In genomic region chr3:14889085-14889484, GRCm38 (mm10) we compare ENCODE assay signal across 13 mouse cellular contexts. TPM values are rescaled to one million over a fixed set of nuclear protein-coding genes. Genes with fewer than 3 reads are reported as not detected.
DNase-seq lines count a peak whose midpoint lies in the region; ATAC-seq and TF ChIP-seq lines count a peak whose summit lies in the region.
"Had no signal": no experiment of that assay in that cellular context is flagged by ENCODE, and none has a peak within 500 bp of the region (broad histone marks: within the 10 kb centered on the region; RNA-seq: fewer than 3 reads in every experiment).

No protein-coding gene starts in this region.

- no peak for DNase-seq in heart, postnatal 10 days
- DNase-seq in lung, adult 2 months = no peak
- DNase-seq in lung, postnatal 14 days = no peak
- no peak for DNase-seq in G1E (ENCODE audit: low spot score)
- peak in 1 of 3 experiments; percentile 51 for DNase-seq in liver, embryonic 14.5 days (ENCODE audit: low read depth in 3 of 3, low spot score in 3 of 3)
- no peak for DNase-seq in gastrocnemius, postnatal 4 days (ENCODE audit: low spot score in 2 of 2)
- no peak for DNase-seq in left cerebral cortex, adult 9 months (ENCODE audit: low spot score in 2 of 2)
- DNase-seq: cerebellum, postnatal 36 days; gastrocnemius, adult 2 months; midbrain, embryonic 14.5 days; thymus, adult 2 months had no signal

- no peak for TF ChIP-seq CTCF in lung, adult 2 months (IDR thresholded peaks at IDR 0.05; ENCODE audit: insufficient read depth, low read length)
- TF ChIP-seq CTCF in G1E (IDR thresholded peaks at IDR 0.05; ENCODE audit: low read depth, low read length) = no peak
- no peak for TF ChIP-seq CTCF in liver, embryonic 14.5 days (IDR thresholded peaks at IDR 0.05; ENCODE audit: low read depth)

- no peak overlapping the region for H3K9ac ChIP-seq in heart, embryonic 12.5 days
- peak overlapping the region; percentile 99 for H3K9ac ChIP-seq in liver, embryonic 14.5 days (replicated peaks)
- H3K9ac ChIP-seq: limb, embryonic 12.5 days had no signal

- H3K27ac ChIP-seq in heart, embryonic 12.5 days (ENCODE audit: poor library complexity, severe bottlenecking) = peak overlapping the region; percentile 58; the same call in 1 of the 2 replicates
- peak overlapping the region; percentile 89 for H3K27ac ChIP-seq in liver, embryonic 14.5 days
- H3K27ac ChIP-seq: gastrocnemius, adult 2 months; limb, embryonic 12.5 days had no signal

- ATAC-seq in heart, embryonic 12.5 days (ENCODE audit: insufficient number of reproducible peaks, low FRiP score) = no peak
- ATAC-seq in G1E (ENCODE audit: extremely low read depth, insufficient number of reproducible peaks, low FRiP score, poor library complexity, severe bottlenecking) = no peak
- ATAC-seq in liver, embryonic 14.5 days (ENCODE audit: insufficient read depth) = no peak

- H3K36me3 ChIP-seq in heart, embryonic 12.5 days = no peaks in the 10 kb centered on the region
- H3K36me3 ChIP-seq in G1E (replicated peaks) = peaks cover 45% of the 10 kb centered on the region
- peaks cover 61% of the 10 kb centered on the region for H3K36me3 ChIP-seq in liver, embryonic 14.5 days (replicated peaks; ENCODE audit: control insufficient read depth, insufficient read depth, low read depth)
- H3K36me3 ChIP-seq: limb, embryonic 12.5 days had no signal

- peak overlapping the region; percentile 24; the same call in 1 of the 2 replicates for H3K4me3 ChIP-seq in heart, embryonic 12.5 days
- H3K4me3 ChIP-seq in lung, adult 2 months (replicated peaks; ENCODE audit: extremely low read depth, low read depth, low read length) = peak overlapping the region; percentile 10
- H3K4me3 ChIP-seq in G1E (ENCODE audit: low read depth, low read length) = peak overlapping the region; percentile 83
- H3K4me3 ChIP-seq in liver, embryonic 14.5 days (ENCODE audit: insufficient read depth in 1 of 2, low read depth in 2 of 2, low read length in 2 of 2) = peak overlapping the region; percentile 85 to 98
- H3K4me3 ChIP-seq: gastrocnemius, adult 2 months; limb, embryonic 12.5 days had no signal

- TF ChIP-seq POLR2A in lung, adult 2 months (IDR thresholded peaks at IDR 0.05; ENCODE audit: borderline replicate concordance, extremely low read depth, low read depth, low read length) = no peak

- TF ChIP-seq EP300 in liver, embryonic 14.5 days (IDR thresholded peaks at IDR 0.05; ENCODE audit: low read depth) = 0 out of 2 replicates have a peak, but pooled peaks have one; percentile 12

- intact Hi-C loops in heart, postnatal 10 days (cut with DNase I) = loop anchor here (5.0 kb wide), 1 partner anchor 353 kb away; no protein-coding TSS in a partner anchor

- H3K9me3 ChIP-seq in heart, embryonic 12.5 days (replicated peaks) = no peaks in the 10 kb centered on the region
- no peaks in the 10 kb centered on the region for H3K9me3 ChIP-seq in G1E (replicated peaks)
- no peaks in the 10 kb centered on the region for H3K9me3 ChIP-seq in liver, embryonic 14.5 days (ENCODE audit: control insufficient read depth, low read length)
- H3K9me3 ChIP-seq: limb, embryonic 12.5 days had no signal

- no peaks in the 10 kb centered on the region for H3K27me3 ChIP-seq in heart, embryonic 12.5 days (replicated peaks)
- no peaks in the 10 kb centered on the region for H3K27me3 ChIP-seq in G1E (ENCODE audit: insufficient read depth, low read length)
- no peaks in the 10 kb centered on the region for H3K27me3 ChIP-seq in liver, embryonic 14.5 days (ENCODE audit: control insufficient read depth, insufficient read depth, low read length)

- H3K4me1 ChIP-seq in heart, embryonic 12.5 days (replicated peaks) = peaks cover 6% of the 10 kb centered on the region
- peaks cover 12% of the 10 kb centered on the region for H3K4me1 ChIP-seq in lung, adult 2 months (ENCODE audit: control insufficient read depth, insufficient read depth, low read length)
- H3K4me1 ChIP-seq in G1E (ENCODE audit: insufficient read depth, low read depth, low read length) = peaks cover 20% of the 10 kb centered on the region
- peaks cover 11 to 15% of the 10 kb centered on the region in 2 experiments for H3K4me1 ChIP-seq in liver, embryonic 14.5 days (replicated peaks; ENCODE audit: control insufficient read depth in 2 of 2, insufficient read depth in 2 of 2, low read length in 1 of 2)
- H3K4me1 ChIP-seq: limb, embryonic 12.5 days had no signal

- WGBS in heart, embryonic 12.5 days = 56% methylated on average over 2 of the region's 2 CpGs
- WGBS in lung, adult 2 months = 26% methylated on average over 2 of the region's 2 CpGs
- WGBS in liver, embryonic 14.5 days (ENCODE audit: insufficient replicate concordance) = 13% methylated on average over 2 of the region's 2 CpGs

- peak overlapping the region; percentile 11; the same call in 1 of the 2 replicates for H3K4me2 ChIP-seq in heart, embryonic 12.5 days
- H3K4me2 ChIP-seq in liver, embryonic 14.5 days (ENCODE audit: low read depth) = peak overlapping the region; percentile 85
- H3K4me2 ChIP-seq: limb, embryonic 12.5 days had no signal

RNA-seq across cellular contexts. Expression of gene Car2, which starts 3.0 kb away (rescaled TPM):
- polyA plus RNA-seq in heart, embryonic 12.5 days (2016; fragmentation: Nextera tagmentation; extraction: Ambion mirVana) = 180 and 196 TPM in 2 replicates
- total RNA-seq in heart, postnatal 10 days (2021) = 1 to 10 TPM; 6.0 to 8.3 TPM
- 179 and 194 TPM in 2 replicates for polyA plus RNA-seq in lung, adult 2 months (2012; rRNA removed)
- total RNA-seq in G1E (2014; fragmentation: Nextera tagmentation) (1,532 and 1,746 TPM in 2 replicates), G1E (2017) (1,452 and 1,581 TPM in 2 replicates)
- polyA plus RNA-seq in G1E (2012) = 537 and 1,129 TPM in 2 replicates
- 960 and 1,504 TPM in 2 replicates for polyA plus RNA-seq in liver, embryonic 14.5 days (2012; rRNA removed)
- polyA plus RNA-seq in liver, embryonic 14.5 days (2014; fragmentation: Nextera tagmentation; extraction: Ambion mirVana) = 2,373 and 2,511 TPM in 2 replicates
- 1 to 10 TPM; 4.6 to 6.4 TPM for total RNA-seq in gastrocnemius, postnatal 4 days (2021)

RNA-seq across cellular contexts. Expression of gene Car3, which starts 25.8 kb away (rescaled TPM):
- polyA plus RNA-seq in heart, embryonic 12.5 days (2016; fragmentation: Nextera tagmentation; extraction: Ambion mirVana) = 25.2 and 27.4 TPM in 2 replicates
- total RNA-seq in heart, postnatal 10 days (2021) = 100 to 1,000 TPM in 1 of 2 experiments, 10 to 100 TPM in 1; 45.9 to 122 TPM
- 149 and 376 TPM in 2 replicates for polyA plus RNA-seq in lung, adult 2 months (2012; rRNA removed)
- total RNA-seq in G1E (2014; fragmentation: Nextera tagmentation) = 18.5 TPM in 2 replicates
- 1.1 and 1.2 TPM in 2 replicates for total RNA-seq in G1E (2017)
- 1.7 and 3.9 TPM in 2 replicates for polyA plus RNA-seq in G1E (2012)
- polyA plus RNA-seq in liver, embryonic 14.5 days (2012; rRNA removed) = 30.6 and 33.2 TPM in 2 replicates
- 80.3 and 134 TPM in 2 replicates for polyA plus RNA-seq in liver, embryonic 14.5 days (2014; fragmentation: Nextera tagmentation; extraction: Ambion mirVana)
- total RNA-seq in gastrocnemius, postnatal 4 days (2021) = 1,000 to 10,000 TPM; 1,435 to 1,848 TPM

Comparison
In these comparisons a context has a peak if more than half of its experiments do, and no peak if none do; other contexts are left out.
1. H3K4me3 ChIP-seq: peak in every context shown above with its lines; median percentile 92 in liver, embryonic 14.5 days; 83 in G1E; 24 in heart, embryonic 12.5 days; 10 in lung, adult 2 months.